ENCODE assay signal across 8 mouse cellular contexts in the genomic region with DNA sequence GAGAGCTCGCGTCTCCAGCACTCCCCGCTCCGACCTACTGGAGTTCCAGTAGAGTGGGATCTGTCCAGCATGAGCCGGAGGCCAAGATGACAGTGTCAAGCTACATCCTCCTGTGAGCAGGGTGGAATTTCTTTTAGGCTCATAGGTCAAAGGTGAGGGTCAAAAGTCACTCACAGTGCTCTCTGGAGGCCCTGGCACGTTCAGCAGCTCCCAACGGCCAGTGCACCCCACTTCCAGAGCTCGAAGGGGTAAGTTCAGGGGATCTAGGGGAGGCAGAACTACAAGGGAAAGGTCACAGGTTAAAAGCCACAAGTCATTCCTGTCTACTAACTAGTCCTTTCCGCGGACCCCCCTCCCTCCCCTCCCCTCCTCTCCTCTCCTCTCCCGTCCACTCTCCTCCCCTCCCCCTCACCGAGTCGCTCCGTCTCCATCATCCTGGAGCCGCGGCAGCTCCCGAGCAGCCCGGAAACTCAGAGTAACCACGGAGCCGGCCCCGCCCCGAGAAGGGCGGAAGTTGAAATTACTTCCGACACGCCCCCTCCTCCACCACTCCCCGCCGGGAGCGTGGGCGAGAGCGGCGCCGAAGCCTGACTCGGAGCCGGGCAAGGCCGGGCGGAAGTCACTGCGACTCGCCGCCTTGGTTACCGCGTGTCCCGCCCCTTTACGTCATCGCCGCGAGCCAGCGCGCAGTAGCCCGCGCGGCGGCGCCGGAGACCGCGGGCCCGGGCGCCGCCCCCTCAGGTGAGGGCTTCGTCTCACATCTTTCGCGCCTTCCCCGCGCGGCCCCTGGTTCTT. TPM values are rescaled to one million over a fixed set of nuclear protein-coding genes. Genes with fewer than 3 reads are reported as not detected.
DNase-seq lines count a peak whose midpoint lies in the region; ATAC-seq lines count a peak whose summit lies in the region.

Gene Skiv2l (minus strand): TSS at position 489 of the 795 bp plus-strand sequence.
Gene Nelfe (plus strand): TSS at position 670 of the 795 bp plus-strand sequence.

- H3K27ac ChIP-seq in hindbrain, embryonic 15.5 days (replicated peaks) = peak within 1 kb of the TSS; percentile 73

- WGBS in hindbrain, embryonic 15.5 days = under 1% methylated on average over 65 of the region's 65 CpGs

- no peaks in the 10 kb centered on the region for H3K9me3 ChIP-seq in hindbrain, embryonic 15.5 days

- peaks cover 25% of the 10 kb centered on the region for H3K4me1 ChIP-seq in hindbrain, embryonic 15.5 days (replicated peaks)

- DNase-seq in T-cell, adult 2 months (ENCODE audit: low spot score) = peak; percentile 99
- DNase-seq in cerebellum, postnatal 36 days = peak; percentile 96 to 99
- peak; percentile 96 to 98 for DNase-seq in frontal cortex, postnatal 36 days (ENCODE audit: low spot score in 2 of 2)
- DNase-seq in left cerebral cortex, adult 11 months (ENCODE audit: low spot score) = peak; percentile 96
- peak; percentile 98 for DNase-seq in lung, postnatal 4 days
- DNase-seq in retina, postnatal 7 days (ENCODE audit: low read depth, low spot score) = peak; percentile 94
- DNase-seq in urinary bladder, adult 2 months (ENCODE audit: low spot score) = peak; percentile 91

- peak within 1 kb of the TSS; percentile 90 for H3K9ac ChIP-seq in hindbrain, embryonic 15.5 days

- peak within 1 kb of the TSS; percentile 74 for H3K4me3 ChIP-seq in hindbrain, embryonic 15.5 days

- ATAC-seq in hindbrain, embryonic 15.5 days (ENCODE audit: low FRiP score, low read depth) = peak; percentile 97

- no peaks in the 10 kb centered on the region for H3K27me3 ChIP-seq in hindbrain, embryonic 15.5 days

- peaks cover 57% of the 10 kb centered on the region for H3K36me3 ChIP-seq in hindbrain, embryonic 15.5 days

- peak within 1 kb of the TSS; percentile 90 for H3K4me2 ChIP-seq in hindbrain, embryonic 15.5 days

RNA-seq across cellular contexts. Expression of gene Skiv2l, which starts in this region (rescaled TPM):
- 59.4 and 63.4 TPM in 2 replicates for polyA plus RNA-seq in hindbrain, embryonic 15.5 days (2015; fragmentation: Nextera tagmentation; extraction: Ambion mirVana)
- 50.3 and 58.0 TPM in 2 replicates for polyA plus RNA-seq in urinary bladder, adult 2 months (2012; rRNA removed)

RNA-seq across cellular contexts. Expression of gene Nelfe, which starts in this region (rescaled TPM):
- polyA plus RNA-seq in hindbrain, embryonic 15.5 days (2015; fragmentation: Nextera tagmentation; extraction: Ambion mirVana) = 81.0 and 94.4 TPM in 2 replicates
- 50.4 and 50.6 TPM in 2 replicates for polyA plus RNA-seq in urinary bladder, adult 2 months (2012; rRNA removed)

Comparison
In these comparisons a context has a peak if more than half of its experiments do, and no peak if none do; other contexts are left out.
1. Peak in every context shown above with its lines: DNase-seq, ATAC-seq, H3K4me3 ChIP-seq and H3K27ac ChIP-seq.